Mouse (Mus musculus) WW6 (cell line): Measurements from ENCODE around the gene Trip6.

Experiments used
- DNase-seq: peaks from one replicate; pipeline ENCODE4 v3.0.0-alpha.2; 2013; ENCODE audit warnings: low read depth, low spot score

Trip6 gene

DNA sequence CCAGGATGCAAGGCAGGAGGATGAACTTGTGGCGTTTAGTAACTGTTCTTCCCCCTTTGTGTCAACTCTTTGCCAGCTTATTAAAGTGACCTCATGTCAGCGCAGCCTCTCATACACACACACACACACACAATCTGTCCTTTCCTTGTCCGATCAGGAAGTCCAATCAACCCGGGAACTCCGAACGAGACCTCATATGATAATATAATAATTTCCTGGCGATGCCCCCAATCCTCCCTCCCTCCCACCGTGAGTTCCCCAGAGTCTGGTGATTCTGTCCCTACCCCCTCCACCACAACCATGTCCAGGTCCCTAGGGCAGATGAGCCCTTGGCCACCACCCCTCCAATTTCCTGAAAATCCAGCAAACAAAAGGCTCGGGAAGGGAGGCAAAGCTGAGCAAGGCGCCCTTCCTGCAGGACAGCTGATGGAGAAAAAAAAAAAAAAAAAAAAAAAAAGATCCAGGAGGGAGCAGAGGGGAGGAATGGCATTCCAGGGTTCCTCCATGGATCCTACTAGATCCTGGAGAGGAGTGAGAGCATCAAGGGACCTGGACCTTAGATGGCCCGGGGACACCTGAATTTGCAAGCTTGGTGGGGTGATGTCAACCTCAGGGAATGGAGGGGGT lies 24.6 kb upstream of the Trip6 start:
- no peak for DNase-seq

DNA sequence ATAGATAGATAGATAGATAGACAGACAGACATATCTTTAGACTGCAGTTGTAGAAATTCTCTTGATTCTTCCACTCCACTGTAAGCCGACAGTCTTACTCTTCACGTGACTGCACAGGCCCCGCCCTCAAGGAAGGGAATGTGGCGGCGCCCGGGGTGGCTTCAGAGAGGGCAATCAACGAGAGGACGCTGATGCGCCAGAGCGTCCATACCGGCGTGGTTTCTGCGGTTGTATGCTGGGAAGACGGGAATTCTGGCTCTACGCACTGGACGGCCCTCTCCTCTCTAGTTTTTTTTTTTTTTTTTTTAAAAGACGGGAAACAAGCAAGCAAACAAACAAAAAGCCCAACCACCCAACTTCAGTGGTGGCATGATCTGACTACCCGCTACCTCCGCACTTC lies 24.1 kb upstream of the Trip6 start:
- DNase-seq = no peak

DNA sequence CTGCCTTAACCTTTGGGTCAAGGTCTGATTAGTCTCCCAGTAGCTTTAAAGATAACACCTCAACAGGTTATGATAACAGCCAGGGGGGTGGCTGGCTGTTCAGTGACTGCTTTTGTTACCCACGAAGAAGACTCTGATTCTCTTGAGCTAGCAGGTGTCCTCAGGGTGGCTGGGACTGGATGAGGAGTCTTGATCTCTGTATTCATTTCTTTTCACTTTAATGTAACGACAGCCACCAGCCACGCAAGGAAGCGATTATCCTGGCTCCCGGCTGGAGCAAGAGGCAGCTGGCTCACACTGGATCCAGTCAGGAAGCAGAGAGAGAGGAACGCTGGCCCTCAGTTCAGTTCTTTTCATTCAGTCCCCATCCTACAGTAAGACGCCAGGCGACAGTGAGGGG lies 23.0 kb upstream of the Trip6 start:
- no peak for DNase-seq

GRCm38 (mm10) chr5:137335066-137335465 lies 20.9 kb upstream of the Trip6 start:
- DNase-seq = no peak

DNA sequence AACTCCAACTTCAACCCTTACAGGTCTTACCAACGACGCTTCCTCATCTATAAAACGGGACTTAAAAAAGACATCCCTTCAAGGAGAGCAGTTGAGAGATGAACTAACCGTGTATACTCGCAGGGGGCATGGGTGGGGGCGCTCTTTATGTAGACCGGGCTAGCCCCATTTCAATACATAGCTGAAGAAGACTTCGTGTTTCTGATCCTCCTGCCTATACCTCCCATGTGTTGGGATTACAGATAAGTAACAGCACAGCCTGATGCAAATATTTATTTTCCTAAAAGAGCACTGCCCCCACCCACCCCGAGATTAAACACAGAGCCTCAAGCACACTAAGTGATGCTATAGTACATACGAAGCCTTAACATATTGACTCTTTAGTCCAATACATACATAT lies 20.1 kb upstream of the Trip6 start:
- no peak for DNase-seq

- DNase-seq = peak; percentile 90
Measured at GRCm38 (mm10) chr5:137333512-137334174, 19.4 kb upstream of the Trip6 start, which contains the start of gene Slc12a9. Slc12a9 (minus strand) TSS chr5:137333597.

DNA sequence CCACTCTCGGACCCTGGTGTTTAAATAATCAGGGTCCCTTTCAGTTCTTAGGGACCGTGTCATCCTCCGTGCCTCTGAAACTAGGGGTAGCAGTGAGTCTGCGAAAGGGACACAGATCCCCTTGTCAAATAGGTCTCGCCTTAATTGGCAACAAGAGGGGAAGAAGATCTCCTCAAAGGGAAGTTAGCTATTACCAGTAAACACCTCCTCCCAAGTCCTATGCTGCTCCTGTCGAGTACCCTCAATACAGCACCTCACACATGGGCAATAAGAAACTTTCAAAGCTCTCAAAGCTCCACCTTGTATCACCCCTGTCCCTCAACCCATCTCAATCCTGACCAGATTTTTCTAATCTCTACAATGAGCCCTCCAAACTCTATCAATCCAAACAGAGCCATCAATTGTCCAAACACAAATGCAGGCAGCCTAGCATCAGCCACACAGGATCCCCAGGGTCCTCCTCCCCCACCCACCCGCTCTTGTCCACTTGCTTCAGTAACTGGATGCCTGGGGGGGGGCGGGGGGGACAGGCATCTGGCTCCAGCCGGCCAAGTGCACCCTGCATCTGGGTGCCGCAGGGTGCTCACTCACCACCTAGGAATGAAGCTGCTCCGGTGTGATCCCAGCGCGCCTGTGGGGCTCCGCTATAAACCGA lies 18.8 kb upstream of the Trip6 start:
- DNase-seq = no peak

- DNase-seq = no peak
Measured at GRCm38 (mm10) chr5:137330910-137331309, 16.7 kb upstream of the Trip6 start.

DNA sequence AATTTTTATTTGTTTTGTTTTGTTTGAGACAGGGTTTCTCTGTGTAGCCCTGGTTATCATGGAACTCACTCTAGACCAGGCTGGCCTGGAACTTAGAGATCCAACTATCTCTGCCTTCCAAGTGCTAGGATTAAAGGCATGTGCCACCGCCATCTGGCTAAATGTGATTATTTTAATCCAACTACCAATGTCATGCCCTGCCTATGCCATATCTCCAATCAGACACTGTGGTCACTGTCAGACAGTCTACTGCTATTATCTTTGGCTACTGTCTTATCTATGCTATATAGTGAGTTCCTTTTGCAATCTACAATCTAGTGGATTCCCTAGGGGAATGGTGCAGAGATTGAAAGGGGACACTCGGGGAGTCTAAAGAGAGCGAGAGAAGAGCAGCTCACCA lies 6.8 kb upstream of the Trip6 start:
- DNase-seq = no peak

DNA sequence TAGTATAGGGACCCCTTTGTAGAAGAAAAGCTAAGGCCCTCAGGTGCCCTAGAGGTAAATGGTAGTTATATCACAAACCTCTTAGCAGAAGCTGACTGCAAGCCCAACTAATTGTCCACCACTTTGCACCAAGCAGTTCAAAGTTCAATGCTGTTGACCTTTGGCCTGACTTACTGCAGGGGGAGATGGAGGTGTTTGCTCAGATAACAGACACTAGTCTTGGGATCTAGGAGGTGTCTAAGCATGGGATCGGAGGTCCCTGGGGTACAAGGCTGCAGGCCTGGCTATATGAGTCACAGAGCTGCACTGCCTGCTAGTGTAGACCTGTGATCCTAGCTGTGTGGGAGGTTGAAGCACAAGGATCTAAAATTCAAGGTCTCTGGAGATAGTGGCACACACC lies 4.4 kb upstream of the Trip6 start:
- no peak for DNase-seq

DNA sequence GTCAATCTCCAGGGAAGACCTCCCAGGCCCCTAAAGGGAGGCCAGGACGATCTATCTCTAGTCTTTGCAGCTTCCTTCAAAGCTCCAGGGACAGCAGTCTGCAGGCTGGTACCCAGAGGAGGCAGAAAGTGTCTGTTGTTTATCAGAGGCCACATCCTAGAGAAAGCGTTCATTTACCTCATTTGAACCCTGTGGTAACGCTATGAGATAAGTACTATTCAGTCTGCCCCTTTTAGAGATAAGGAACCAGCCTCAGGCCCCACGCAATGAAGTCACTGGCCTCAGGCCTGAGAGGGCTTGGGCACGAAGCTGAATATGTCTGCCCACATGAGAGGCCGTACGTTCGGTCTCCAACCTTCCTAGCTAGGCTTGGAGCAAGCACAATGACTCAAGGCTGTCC lies 3.2 kb upstream of the Trip6 start:
- no peak for DNase-seq

DNA sequence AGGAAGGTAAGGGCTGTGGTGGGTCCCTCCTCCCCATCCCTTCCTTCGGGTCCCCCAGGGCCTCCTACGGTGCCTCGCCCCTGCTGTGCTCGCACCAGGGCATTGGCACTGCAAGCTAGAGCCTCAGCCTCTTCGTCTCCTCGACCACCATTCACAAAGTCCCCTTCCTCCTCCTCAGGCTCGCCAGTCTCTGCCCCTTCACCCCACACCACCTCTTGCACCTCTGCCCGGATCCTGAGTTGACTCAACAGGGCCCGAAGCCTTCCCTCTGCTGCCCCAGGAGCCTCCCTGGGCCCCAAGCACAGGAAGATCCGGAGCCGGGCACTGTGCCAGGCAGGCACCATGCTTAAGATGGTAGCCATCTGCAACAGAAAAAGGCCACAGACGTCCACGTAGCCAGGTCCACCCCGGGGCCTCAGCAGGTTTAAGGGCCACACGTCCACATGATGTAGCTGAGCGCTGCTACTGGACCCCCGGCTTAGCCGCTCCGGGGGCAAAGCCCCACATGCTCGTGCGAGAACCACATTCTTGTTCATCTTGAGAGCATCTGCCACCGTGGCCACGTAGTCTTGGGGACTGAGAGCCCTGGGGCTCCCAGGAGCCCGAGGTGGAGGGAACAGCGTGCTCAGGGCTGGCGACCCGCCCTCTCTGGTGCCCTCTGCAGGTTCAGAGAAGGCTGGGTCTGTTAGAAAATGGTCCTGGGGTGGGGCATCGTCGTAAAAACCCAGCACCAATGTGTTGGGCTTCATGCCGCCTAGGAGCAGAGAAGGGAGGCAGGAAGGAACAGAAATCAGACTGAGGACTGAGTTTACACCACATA lies 1.1 kb upstream of the Trip6 start:
- no peak for DNase-seq

- DNase-seq = no peak
Measured at GRCm38 (mm10) chr5:137313466-137314192, 575 bp downstream of the Trip6 start.

GRCm38 (mm10) chr5:137308356-137308755 lies 5.8 kb downstream of the Trip6 start:
- no peak for DNase-seq

- DNase-seq = peak; percentile 80
Measured at GRCm38 (mm10) chr5:137307071-137307912, 6.9 kb downstream of the Trip6 start, which contains the start of gene Srrt. Srrt (minus strand) TSS chr5:137307674.

GRCm38 (mm10) chr5:137306439-137307005 lies 7.7 kb downstream of the Trip6 start:
- DNase-seq = no peak

- no peak for DNase-seq
Measured at GRCm38 (mm10) chr5:137305822-137306221, 8.4 kb downstream of the Trip6 start.

GRCm38 (mm10) chr5:137304816-137305215 lies 9.4 kb downstream of the Trip6 start:
- no peak for DNase-seq

DNA sequence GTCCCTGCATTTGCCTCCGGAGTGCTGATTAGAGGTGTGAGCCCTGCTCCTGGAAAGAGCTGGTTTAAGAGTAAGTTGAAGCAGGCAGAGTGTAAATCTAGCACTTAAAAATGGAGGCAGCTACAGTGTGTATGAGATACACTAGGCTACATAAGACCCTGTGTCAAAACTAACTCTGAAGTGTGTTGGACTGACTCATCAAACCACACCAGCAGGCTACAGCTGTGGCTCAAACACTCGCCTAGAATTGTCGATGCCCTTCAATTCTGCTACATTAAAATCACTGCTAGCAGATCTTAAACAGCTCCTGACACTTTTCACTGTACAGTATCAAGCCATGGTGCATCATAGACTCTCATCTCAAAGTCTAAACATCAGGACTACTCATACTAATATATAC lies 10.0 kb downstream of the Trip6 start:
- DNase-seq = no peak

DNA sequence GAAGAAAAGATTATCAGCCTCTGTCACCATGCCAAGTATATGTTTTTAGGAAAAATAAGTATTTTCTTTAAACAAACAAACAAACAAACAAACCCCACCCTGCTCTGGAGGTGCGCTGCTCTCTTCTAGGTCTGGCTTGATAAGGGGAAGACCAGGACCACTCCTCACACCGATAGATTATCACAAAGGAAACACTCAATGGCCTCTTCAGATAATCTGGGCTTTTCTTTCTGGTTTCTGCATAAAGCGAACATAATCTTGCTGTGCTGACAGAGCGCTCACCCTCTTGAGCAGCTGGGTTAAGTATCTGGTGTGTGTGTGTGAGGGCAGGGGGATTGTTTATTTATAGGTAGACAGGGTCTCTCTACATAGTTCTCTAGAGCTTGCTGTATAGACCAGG lies 10.6 kb downstream of the Trip6 start:
- no peak for DNase-seq
